Mouse (Mus musculus) T-helper 17 cell (primary cell): ENCODE measurements at regions not wholly inside any gene's neighbourhood (a gene's known extent, or its start where the extent isn't known, plus 50 kb on each side); places are given as distances from the start of the nearest gene placed in this dataset.

ENCODE experiments used
- in situ Hi-C, 2 experiments: fragments of 300-600 bp; cut with MboI, MseI; formaldehyde crosslinking; loops; 1 replicate in 1 of 2; 2 replicates in 1 of 2; pipeline ENCODE4 v1.15.1; 2025; ENCODE audit warnings: high pct_unique_total_duplicates in 2 of 2

- in situ Hi-C loops, result no loop called here
Observed at GRCm38 (mm10) chr8:54330106-54330505, 199.3 kb upstream of the Asb5 start.

- in situ Hi-C loops, result no loop called here
Observed at GRCm38 (mm10) chr8:54331883-54332282, 197.5 kb upstream of the Asb5 start.

GRCm38 (mm10) chr8:54351123-54351522, 178.3 kb upstream of the Asb5 start:
- in situ Hi-C loops, result loop anchor here (25.0 kb wide), 2 partner anchors 761 to 1011 kb away; no protein-coding TSS in a partner anchor

- in situ Hi-C loops, result loop anchor here (25.0 kb wide), 2 partner anchors 751 to 1001 kb away; no protein-coding TSS in a partner anchor
Observed at GRCm38 (mm10) chr8:54361716-54362115, 167.7 kb upstream of the Asb5 start.

GRCm38 (mm10) chr8:54370501-54370900, 158.9 kb upstream of the Asb5 start:
- in situ Hi-C loops, result loop anchor here (25.0 kb wide), 2 partner anchors 742 to 992 kb away; no protein-coding TSS in a partner anchor

GRCm38 (mm10) chr8:54371073-54371472, 158.3 kb upstream of the Asb5 start:
- in situ Hi-C loops, result loop anchor here (25.0 kb wide), 2 partner anchors 741 to 991 kb away; no protein-coding TSS in a partner anchor

- in situ Hi-C loops, result loop anchor here (25.0 kb wide), 2 partner anchors 739 to 989 kb away; no protein-coding TSS in a partner anchor
Observed at GRCm38 (mm10) chr8:54372921-54373320, 156.5 kb upstream of the Asb5 start.

GRCm38 (mm10) chr8:54375373-54376098, 153.8 kb upstream of the Asb5 start:
- in situ Hi-C loops, result loop anchor here in 1 of 2 experiments (25.0 kb wide), 1 partner anchor 1887 kb away; no protein-coding TSS in a partner anchor

- in situ Hi-C loops, result loop anchor here in 1 of 2 experiments (25.0 kb wide), 1 partner anchor 1882 kb away; no protein-coding TSS in a partner anchor
Observed at GRCm38 (mm10) chr8:54380191-54380590, 149.2 kb upstream of the Asb5 start.

GRCm38 (mm10) chr8:54392866-54393265, 136.5 kb upstream of the Asb5 start:
- in situ Hi-C loops, result loop anchor here in 1 of 2 experiments (25.0 kb wide), 1 partner anchor 1869 kb away; no protein-coding TSS in a partner anchor

GRCm38 (mm10) chr8:54393466-54394197, 135.7 kb upstream of the Asb5 start:
- in situ Hi-C loops, result loop anchor here in 1 of 2 experiments (25.0 kb wide), 1 partner anchor 1869 kb away; no protein-coding TSS in a partner anchor

- in situ Hi-C loops, result no loop called here
Observed at GRCm38 (mm10) chr8:54405723-54406122, 123.7 kb upstream of the Asb5 start.

- in situ Hi-C loops, result no loop called here
Observed at GRCm38 (mm10) chr8:54414092-54414799, 115.1 kb upstream of the Asb5 start.

- in situ Hi-C loops, result no loop called here
Observed at GRCm38 (mm10) chr8:54416691-54417090, 112.7 kb upstream of the Asb5 start.

- in situ Hi-C loops, result no loop called here
Observed at GRCm38 (mm10) chr8:54418035-54418434, 111.3 kb upstream of the Asb5 start.

GRCm38 (mm10) chr8:54420339-54421098, 108.9 kb upstream of the Asb5 start:
- in situ Hi-C loops, result no loop called here

- in situ Hi-C loops, result no loop called here
Observed at GRCm38 (mm10) chr8:54425039-54425438, 104.3 kb upstream of the Asb5 start.

GRCm38 (mm10) chr8:54435694-54436093, 93.7 kb upstream of the Asb5 start:
- in situ Hi-C loops, result loop anchor here in 1 of 2 experiments (5.0 kb wide), 1 partner anchor 37 kb away; no protein-coding TSS in a partner anchor

GRCm38 (mm10) chr8:54441143-54441542, 88.2 kb upstream of the Asb5 start:
- in situ Hi-C loops, result no loop called here

- in situ Hi-C loops, result no loop called here
Observed at GRCm38 (mm10) chr8:54442395-54442794, 87.0 kb upstream of the Asb5 start.

GRCm38 (mm10) chr8:54446370-54446769, 83.0 kb upstream of the Asb5 start:
- in situ Hi-C loops, result no loop called here
